Mouse (Mus musculus) megakaryocyte, embryonic 14.5 days (primary cell): Measurements from ENCODE around the gene Tatdn2.

Experiments
- FLI1 ChIP-seq: IDR thresholded peaks from 2 replicates; pipeline ENCODE4 v1.6.1; 2012; ENCODE audit warnings: low read length, inconsistent platforms, mixed read lengths
- GATA1 ChIP-seq: IDR thresholded peaks from 3 replicates; pipeline ENCODE4 v1.6.1; 2012; ENCODE audit warnings: mixed read lengths, low read length, inconsistent platforms, borderline replicate concordance

GRCm38 (mm10) chr6:113745117-113745516 is 48.3 kb downstream of the Tatdn2 start:
- no peak for TF ChIP-seq GATA1
- no peak for TF ChIP-seq FLI1
